Mouse (Mus musculus) monocyte, adult 2 months (primary cell): ENCODE measurements around the gene Nop9.

ENCODE experiments used
- DNase-seq, 2 experiments: peaks; one replicate each; pipeline ENCODE4 v3.0.0; 2022; ENCODE audit warnings: low spot score in 2 of 2, low read depth in 1 of 2

Gene Nop9

DNA sequence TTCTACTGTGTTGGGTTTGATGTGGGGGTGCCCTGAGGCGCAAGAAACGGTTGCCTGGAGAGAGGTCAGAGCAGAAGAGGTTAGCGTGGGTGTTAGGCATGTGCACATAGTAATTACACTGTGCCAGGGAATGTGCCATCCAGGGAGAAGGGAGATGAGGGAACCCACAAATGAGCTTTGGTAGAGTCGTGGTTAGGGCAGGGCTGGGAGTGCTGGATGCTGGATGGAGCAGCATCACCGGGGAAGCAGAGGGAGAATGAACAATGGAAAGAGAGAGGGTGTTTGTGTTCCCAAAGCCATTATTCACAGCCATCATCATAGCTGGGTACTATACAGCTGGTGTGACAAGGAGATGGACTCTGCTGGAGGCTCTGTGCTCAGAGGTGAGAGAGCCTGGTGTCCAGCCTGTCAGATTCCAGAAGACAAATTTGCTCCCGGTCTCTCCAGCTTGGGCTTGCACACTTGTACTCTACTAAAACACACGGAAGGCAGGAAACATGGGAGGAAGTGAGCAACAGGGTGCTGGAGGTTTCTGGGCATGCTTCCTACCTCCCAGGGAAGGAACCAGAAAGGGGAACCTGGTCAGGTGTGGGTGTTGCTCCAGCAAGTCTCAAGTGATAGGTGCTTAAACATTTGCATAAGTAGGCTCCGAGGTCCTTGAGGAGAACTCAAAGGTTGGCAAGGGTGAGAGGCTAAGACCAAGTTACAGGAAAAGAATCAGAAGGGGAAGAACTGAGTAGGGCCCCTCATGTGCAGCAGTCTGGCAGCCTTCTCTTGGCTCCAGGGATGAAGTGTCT is 17.4 kb upstream of the Nop9 start:
- no peak for DNase-seq

DNA sequence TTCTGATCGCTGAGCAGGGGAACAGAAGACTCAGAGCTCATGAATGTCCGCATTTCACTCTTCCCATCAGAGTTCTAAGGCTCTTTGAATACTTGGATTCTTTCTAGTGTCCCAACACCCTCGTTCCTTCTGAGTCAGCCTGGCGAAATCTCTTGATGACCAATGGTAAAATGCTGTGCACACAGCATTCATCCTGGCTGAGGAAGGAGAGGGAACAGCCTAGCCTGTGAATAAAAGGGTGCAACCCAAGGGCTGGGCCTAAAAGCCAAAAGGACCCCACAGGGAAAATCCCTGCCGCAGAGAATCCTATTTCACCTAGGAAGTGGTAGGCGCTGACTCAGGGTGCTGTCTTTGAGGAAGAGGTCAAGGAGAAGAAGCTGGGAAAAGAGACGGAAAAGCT is 15.4 kb upstream of the Nop9 start:
- DNase-seq: no peak

DNA sequence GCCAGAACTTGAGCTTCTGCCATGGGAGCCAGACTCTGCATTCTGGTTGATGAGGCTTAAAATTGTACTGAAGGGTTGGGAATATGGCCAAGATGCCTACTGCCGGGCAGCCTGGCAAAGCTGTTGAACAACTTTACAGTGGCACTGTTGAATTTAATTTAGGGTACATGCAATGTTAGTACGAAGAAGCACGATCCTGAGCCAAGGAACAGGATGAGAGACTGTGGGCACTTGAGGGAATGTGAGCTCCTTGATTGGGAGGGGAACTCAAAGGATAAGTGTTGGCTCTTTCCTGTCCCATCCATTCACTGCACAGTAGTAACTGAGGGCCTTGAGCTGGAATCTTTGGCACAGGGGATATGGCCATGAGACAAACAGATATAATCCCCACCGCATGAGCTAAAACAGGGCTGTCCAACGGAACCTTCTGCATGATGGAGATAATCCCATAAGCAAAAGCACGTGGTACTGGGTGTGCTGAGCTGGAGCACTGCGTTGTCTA is 14.9 kb upstream of the Nop9 start:
- no peak for DNase-seq

DNA sequence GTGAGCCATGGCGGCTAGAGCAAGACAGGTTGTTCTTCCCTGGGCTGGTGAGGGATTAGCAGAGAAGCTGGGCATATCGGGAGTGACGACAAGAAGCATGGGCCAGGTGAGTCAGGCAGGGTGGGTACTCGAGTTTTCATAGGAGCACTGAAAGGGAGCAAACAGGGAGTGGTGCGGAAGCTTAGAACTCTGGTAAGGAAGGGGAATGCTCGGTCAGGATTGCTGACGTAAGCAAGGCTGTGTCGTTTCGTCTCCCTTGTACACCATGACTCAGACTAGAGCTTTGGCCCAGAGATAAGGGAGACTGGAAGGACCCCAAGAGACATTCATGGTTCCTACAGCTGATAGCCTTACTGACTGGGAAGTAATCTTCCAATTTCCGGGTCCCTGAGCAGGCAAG is 11.6 kb upstream of the Nop9 start:
- no peak for DNase-seq

DNA sequence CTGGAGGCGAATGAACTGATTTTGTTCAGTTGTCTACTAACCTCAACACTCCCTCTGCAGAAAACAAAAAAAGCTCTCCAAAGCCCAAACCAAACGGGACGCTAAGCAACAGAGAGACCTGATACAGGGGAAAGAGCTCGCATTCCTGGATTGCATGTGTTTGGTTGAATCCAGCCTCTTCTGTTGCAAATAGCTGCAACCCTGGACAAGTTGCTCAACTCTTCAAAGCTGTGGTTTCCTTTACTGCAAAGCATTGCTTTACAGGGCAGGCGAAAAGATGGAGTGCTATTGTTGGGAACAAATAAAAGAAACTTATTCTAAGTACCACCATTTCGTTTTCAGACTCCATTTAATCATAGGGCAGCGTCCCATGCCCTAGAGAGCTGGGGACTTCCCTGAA is 10.6 kb upstream of the Nop9 start:
- DNase-seq: no peak

DNA sequence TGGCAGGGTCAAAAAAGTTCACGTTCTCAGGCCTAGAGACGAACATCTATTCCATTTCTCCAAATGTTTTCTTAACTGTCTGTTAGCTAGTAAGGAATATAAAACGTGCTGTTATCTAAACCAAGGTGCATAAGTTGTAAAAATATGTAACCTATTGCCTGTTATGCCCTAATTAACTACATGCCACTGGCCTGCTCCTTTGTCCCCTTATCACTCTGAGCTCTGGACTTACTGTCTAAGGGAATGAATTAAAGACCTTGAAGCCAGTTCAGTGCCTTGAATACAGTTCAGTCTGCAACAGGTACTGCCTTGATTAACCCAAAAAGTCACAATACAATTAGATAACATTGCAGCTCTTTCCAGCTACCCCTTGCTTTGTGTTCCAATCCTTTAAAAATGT is 10.2 kb upstream of the Nop9 start:
- no peak for DNase-seq

DNA sequence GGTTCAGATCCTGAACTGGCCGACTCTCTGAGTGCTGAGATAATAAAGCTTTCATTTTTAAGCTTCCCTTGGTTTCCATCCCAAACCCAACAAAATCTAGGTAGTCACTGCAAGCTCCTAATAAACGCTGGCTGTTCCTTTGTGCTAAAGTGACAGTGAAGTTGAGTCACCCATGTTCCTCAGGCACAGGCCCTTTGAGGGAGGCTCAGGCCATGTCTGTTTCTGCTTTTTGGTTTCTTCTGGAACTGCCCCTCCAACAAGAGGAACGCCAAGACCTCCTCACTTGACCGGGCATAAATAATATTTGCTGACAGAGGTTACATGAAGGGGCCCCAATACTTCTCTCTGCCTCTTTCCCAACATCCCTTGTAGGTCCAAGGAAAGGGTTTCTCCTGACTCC is 9.7 kb upstream of the Nop9 start:
- DNase-seq: no peak

DNA sequence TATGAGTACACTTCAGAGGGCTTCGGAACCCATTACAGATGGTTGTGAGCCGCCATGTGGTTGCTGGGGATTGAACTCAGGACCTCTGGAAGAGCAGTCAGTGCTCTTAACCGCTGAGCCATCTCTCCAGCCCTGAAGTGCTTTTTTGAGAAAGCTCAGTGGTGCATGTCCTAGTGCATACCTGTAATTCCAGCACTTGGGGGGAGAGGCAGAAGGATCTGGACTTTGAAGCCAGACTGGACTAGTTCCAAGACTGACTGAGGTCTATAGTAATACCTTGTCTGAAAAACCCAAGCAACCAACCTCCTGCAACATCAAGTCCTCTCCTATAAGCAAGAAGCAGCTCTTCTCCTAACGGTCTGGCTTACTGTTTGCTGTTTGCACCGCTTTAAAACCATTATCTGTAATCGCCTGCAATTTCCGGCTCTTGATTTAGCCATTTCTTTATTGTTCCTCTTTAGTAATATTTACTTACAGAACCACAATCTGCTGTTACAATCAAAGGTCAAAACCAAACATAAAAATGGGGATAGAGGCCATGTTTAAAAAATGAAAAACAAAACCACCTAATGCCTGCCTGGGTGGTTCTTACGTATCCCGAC is 8.3 kb upstream of the Nop9 start:
- DNase-seq: no peak

DNA sequence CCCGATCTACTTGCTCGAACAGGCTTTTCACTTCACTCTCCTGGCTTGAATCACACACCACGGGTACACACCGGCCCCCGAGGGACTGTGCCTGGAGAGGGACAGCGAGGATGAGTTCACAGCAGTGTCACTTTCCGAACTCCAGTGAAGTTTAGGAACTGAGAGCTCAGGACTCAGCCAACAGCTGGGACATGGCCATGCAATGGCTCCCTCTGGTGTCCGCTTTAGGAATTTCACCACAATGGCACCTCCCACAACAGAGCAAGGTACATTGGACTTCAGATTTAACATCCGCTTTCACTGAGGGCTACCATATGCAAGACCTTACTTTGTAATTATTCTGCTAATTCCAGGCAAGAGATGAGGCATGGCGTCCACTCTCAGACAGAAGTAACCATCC is 1.8 kb upstream of the Nop9 start:
- DNase-seq: peak; percentile 69 to 89

DNA sequence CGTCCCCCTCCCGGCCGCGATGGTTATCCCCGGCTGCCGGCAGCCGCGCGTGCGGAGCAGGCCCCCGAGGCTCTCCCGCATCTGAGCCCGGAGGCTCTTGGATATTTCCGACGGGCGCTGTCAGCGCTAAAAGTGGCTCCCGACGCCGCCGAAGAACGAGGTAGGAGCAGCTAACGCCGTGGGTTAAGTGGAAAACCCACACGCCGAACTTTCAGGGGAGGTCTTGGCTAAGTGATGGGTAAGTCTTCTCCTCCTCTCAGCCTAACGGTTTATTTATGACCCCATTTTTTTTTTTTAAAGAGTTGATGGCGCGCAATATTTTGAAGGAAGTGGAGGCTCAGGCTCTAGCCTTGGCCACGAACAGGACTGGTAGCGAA is 356 bp downstream of the Nop9 start:
- peak in 1 of 2 experiments; percentile 18 for DNase-seq

DNA sequence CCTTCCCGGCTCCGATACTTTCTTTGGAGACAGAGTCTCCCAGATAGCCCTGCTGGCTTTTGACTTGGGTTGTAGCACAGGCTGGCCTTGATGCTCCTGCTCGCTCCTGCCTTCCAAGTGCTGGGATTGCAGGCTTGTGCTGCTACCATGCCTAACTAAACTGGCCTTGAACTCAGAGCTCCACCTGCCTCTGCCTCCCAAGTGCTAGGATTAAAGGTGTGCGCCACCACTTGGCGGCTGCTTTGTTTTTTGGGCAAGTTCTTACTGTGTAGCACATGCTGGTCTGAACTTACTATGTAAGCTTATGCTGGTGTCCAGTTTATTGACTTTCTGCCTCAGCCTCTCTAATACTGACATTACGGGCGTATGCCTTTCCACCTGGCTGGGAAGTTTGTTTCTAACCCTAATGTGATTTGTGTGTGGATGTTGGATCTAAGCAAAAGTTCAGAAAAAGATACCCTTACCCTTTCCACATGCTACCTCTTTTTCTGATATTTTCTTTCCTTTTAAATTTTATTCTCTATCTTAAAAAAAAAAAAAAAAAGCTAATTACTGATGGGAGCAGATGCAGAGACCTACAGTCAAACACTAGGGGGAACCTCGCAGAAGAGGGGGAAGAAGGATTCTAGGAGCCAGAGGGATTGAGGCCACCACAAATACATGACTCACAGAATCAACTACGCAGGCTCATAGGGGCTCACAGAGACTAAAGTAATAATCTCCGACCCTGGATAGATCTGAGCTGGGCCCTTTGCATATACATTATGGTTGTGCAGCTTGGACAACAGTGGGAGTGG is 1.8 kb downstream of the Nop9 start:
- no peak for DNase-seq

DNA sequence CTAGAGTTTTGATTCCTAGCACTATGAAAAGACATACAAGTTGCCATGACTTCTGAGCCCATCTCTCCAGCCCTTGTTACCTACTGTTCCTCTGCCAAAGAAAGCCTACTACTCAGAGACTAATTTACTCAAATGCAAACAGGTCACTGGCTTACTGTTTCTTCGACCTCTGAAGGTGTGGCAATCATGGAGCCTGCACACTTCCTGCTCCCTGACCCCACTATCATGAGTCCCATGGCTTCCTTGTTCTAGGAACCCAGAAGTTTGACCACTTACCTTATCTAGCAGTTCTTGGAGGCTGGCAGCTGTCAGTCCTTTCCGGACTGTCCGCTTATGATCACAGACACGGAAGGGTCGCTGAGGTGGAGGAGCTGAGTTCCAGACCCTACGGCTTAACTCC is 12.1 kb downstream of the Nop9 start:
- no peak for DNase-seq

DNA sequence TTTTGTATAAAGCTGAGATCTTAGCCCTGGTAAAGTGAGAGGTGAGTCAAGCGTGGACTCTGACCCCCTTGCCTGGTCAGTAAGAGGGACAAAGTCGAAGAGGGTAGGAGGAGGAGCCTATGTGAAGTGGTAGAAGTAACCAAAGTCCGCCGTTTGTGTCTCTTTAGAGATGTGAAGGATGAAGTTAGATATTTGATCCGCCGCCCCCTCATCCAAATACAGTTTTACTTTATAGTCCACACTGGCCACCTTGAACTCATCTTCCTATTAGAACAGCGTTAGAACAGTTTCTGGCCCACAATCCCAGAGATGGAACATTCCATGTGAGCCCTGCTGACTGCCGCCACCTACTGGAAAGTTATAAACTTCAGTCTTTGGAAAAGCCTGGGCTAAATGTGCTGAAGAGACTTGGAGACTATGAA is 12.9 kb downstream of the Nop9 start, which contains the start of gene Cideb:
Gene Cideb (minus strand): TSS at position 96 of the 422 bp plus-strand sequence.
- no peak for DNase-seq

DNA sequence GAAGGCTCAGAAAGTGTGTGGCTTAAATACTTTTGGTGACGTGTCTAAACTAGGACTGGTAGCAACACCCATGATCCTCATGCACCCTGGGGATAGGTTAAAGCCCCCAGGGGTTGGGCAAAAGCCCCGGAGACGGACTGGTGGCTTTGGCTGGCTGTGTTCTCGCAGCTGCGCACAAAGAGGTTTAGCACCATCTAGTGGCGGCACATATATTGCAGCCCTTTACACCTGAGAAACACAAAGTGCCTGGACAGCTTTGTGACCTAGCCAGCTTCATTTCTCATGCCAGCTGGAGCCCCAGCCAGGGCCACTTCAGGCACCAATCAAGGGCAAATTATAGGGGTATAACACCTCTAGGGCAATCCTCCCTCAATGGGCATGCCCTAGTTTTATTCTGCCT is 14.7 kb downstream of the Nop9 start:
- peak; percentile 53 to 77 for DNase-seq

DNA sequence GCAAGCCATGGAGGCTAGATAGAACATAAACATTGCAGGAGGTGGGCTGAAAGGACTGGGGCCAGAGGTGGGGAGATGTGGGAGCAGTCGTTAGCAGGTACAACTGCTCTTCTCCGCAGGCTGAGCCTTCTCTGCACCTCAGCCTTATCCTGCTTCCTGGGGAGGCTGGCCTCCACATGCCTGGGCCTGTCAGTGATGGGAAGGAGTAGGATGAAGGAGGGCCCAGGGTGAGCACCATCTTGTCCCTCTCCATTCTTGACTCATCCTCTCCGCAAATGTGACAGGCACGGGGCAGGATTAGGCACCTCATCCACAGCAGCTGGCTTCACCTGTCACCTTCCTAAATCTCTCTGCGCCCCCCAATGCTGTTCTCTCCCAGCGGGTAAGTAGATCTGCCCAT is 15.7 kb downstream of the Nop9 start, which contains the start of gene Ltb4r2:
Gene Ltb4r2 (plus strand): TSS at position 266 of the 400 bp plus-strand sequence.
- no peak for DNase-seq

DNA sequence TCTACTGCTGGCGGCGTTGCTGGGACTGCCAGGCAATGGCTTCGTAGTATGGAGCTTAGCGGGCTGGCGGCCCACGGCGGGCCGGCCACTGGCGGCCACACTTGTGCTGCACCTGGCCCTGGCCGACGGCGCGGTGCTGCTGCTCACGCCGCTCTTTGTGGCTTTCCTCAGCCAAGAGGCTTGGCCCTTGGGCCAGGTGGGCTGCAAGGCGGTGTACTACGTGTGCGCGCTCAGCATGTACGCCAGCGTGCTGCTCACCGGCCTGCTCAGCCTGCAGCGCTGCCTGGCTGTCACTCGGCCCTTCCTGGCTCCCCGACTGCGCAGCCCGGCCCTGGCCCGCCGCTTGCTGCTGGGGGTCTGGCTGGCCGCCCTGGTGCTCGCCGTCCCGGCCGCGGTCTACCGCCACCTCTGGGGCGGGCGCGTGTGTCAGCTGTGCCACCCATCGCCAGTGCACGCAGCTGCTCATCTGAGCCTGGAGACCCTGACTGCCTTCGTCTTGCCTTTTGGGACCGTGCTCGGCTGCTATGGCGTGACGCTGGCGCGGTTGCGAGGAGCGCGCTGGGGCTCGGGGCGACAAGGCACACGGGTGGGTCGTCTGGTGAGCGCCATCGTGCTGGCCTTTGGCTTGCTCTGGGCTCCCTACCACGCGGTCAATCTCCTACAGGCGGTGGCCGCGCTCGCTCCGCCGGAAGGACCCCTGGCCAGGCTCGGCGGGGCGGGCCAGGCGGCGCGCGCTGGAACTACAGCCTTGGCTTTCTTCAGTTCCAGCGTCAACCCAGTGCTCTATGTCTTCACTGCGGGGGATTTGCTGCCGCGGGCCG is 16.7 kb downstream of the Nop9 start:
- no peak for DNase-seq

DNA sequence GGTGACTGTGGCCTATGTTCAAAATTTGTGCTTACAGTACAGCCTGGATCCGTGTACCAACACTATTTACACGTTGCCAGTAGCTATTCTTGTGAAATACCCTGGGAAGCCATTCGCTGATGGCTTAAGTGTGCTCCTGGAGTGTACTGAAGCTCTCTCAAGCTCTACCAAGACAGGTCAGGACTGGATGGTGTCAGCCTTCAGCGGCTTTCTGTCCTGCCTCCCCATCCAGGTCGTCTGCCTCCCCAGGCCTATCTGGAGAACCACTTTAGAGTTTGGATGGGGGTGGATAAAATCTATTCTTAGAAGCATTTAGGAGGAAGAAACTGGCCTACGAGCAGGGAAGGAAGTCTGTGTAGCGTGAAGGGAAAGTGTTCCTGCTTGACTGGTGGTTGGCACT is 17.7 kb downstream of the Nop9 start:
- no peak for DNase-seq

DNA sequence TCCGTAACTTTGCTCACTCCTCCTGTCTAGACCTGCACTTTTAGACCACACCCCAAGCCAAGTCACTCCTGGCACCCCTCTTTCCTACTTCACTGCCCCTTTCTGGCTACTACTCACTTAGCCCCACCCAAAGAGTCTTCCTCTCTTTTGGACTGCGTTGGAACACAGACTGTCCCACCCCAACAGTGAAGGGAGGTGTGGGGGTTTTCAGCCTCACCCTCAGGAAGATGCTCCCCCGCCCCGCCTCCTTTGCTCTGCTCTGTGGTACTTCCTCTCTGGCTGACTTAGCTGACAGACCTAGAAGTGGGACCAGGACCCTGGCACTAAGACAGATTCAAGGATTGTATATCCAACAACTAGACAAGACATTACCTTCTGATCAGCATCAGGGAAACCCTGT is 20.2 kb downstream of the Nop9 start, which contains the start of gene Ltb4r1:
Gene Ltb4r1 (plus strand): TSS at position 267 of the 400 bp plus-strand sequence.
- DNase-seq: no peak

DNA sequence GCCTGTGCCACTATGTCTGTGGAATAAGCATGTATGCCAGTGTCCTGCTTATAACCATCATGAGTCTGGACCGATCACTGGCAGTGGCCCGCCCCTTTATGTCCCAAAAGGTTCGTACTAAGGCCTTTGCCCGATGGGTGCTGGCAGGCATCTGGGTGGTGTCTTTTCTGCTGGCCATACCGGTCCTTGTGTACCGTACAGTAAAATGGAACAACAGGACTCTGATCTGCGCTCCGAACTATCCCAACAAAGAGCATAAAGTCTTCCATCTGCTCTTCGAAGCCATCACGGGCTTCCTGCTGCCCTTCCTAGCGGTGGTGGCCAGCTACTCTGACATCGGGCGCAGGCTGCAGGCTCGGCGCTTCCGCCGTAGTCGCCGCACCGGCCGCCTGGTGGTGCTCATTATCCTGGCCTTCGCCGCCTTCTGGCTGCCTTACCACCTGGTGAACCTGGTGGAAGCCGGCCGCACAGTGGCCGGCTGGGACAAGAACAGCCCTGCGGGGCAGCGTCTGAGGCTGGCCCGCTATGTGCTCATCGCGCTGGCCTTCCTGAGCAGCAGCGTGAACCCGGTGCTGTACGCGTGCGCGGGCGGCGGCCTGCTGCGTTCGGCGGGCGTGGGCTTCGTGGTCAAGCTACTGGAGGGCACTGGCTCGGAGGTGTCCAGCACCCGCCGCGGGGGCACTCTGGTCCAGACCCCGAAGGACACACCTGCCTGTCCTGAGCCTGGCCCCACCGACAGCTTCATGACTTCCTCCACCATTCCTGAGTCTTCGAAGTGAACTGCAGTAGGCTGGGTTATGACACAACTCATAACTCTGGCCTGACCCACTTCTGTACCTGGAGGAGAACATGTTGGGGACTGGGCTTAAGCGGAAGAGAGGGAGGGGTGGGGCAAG is 22.3 kb downstream of the Nop9 start:
- DNase-seq: no peak

DNA sequence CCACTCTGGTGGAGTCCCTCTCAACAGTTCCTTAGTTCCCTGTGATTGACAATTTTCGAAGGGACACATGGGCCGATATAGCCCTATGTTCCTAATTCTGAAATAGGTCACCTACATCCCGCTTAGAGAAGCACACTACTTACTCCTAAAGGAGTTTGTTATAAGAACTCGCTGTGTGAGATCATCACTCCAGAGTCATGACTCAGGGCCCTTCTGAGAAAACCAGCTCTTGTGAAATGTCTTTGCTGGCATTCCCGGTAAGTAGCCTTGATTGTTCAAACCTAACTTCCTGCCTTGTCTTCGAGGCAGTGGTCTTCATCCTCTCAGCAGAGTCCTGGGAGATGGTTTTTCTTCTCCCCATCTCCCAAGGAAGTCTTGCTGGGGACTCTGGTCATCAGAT is 23.1 kb downstream of the Nop9 start:
- no peak for DNase-seq
